Mouse (Mus musculus): ENCODE results near the gene Tmed3. TPM values are rescaled to one million over a fixed set of nuclear protein-coding genes. Genes with fewer than 3 reads are reported as not detected.

The Tmed3 gene
- polyA plus RNA-seq, 1 experiment from 2014 or later, result 42.7 TPM

DNA sequence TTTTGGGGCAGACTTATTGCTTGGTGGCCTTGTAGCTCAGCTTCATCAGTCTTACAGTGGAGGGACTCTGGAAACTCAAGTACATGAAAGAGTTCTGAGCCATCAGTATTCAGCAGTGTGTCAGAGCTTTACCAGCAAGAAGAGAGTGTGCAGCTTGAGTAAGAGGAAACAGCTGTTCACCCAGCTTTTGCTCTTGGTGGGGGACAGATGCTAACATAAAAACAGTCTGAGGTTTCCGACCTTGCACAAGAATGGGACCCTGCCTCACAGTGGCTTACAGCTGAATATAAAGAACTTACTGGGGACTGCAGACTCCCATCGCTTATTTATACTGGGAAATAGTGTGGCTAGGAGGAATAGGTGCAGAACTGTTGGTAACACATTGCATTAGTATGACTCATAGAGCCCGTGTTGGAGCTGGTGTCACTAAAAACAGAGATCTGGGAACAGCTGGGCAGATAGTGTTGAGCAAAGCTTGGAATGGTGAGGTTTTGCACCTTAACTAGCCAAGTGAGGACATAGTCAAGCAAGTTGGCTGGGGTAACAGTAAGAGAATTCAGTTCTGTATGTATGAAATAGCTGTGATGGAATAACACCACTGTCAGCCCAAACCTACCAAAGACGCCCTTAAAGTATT is 37.4 kb downstream of the Tmed3 start:
- H3K27me3 ChIP-seq (ENCODE audit: control insufficient read depth, insufficient read depth, low read depth, low read length), result no peaks in the 10 kb centered on the region
- no peak for ATAC-seq (ENCODE audit: low read depth)
- no peak overlapping the region for H3K27ac ChIP-seq (ENCODE audit: low read length)
- no peaks in the 10 kb centered on the region for H3K4me1 ChIP-seq (ENCODE audit: control insufficient read depth, low read depth, low read length)
- no peak overlapping the region for H3K9ac ChIP-seq (ENCODE audit: low read depth, low read length)
- no peaks in the 10 kb centered on the region for H3K9me3 ChIP-seq (replicated peaks; ENCODE audit: control insufficient read depth, low read length)
- WGBS (ENCODE audit: insufficient replicate concordance), result 34% methylated on average over 4 of the region's 4 CpGs
- no peak overlapping the region for H3K4me3 ChIP-seq (ENCODE audit: low read depth, low read length)
- H3K36me3 ChIP-seq (ENCODE audit: control insufficient read depth, insufficient read depth), result no peaks in the 10 kb centered on the region
- no peak overlapping the region for H3K4me2 ChIP-seq (ENCODE audit: low read depth, low read length)

- H3K27me3 ChIP-seq (ENCODE audit: control insufficient read depth, insufficient read depth, low read depth, low read length), result no peaks in the 10 kb centered on the region
Measured at GRCm38 (mm10) chr9:89650913-89651312, 54.0 kb downstream of the Tmed3 start.

More at GRCm38 (mm10) chr9:89650913-89651312, 54.0 kb downstream of the Tmed3 start:
- Histone ChIP-seq H3K4me1 (ENCODE audit: control insufficient read depth, low read depth, low read length) (no peaks in the 10 kb centered on the region), H3K4me2 (ENCODE audit: low read depth, low read length) (no peak overlapping the region), H3K9me3 (replicated peaks; ENCODE audit: control insufficient read depth, low read length) (no peaks in the 10 kb centered on the region), H3K27ac (ENCODE audit: low read length) (no peak overlapping the region), H3K9ac (ENCODE audit: low read depth, low read length) (no peak overlapping the region), H3K36me3 (ENCODE audit: control insufficient read depth, insufficient read depth) (no peaks in the 10 kb centered on the region), H3K4me3 (ENCODE audit: low read depth, low read length) (no peak overlapping the region)
- ATAC-seq (ENCODE audit: low read depth), result no peak
- WGBS (ENCODE audit: insufficient replicate concordance), result 52% methylated on average over 6 of the region's 6 CpGs

Other genes starting within 250 kb of the Tmed3 start
- 0.06 and 0.11 TPM in 2 replicates for gene Minar1, start 81.9 kb downstream of the Tmed3 start, polyA plus RNA-seq (2015; fragmentation: Nextera tagmentation; extraction: Ambion mirVana)
- gene Ankrd34c, start 33.4 kb upstream of the Tmed3 start, polyA plus RNA-seq (2015; fragmentation: Nextera tagmentation; extraction: Ambion mirVana), result not detected in 2 replicates
- 0.02 TPM in 1 of 2 replicates, not detected in the other for gene Rasgrf1, start 204.8 kb upstream of the Tmed3 start, polyA plus RNA-seq (2015; fragmentation: Nextera tagmentation; extraction: Ambion mirVana)